Mouse (Mus musculus): ENCODE data around the gene Ap5s1.
A peak's percentile ranks its signal among the peaks of the same experiment; 100 is the strongest.
"Not testable (repeated sequence)": the region's sequence is repeated elsewhere in the genome, so short reads cannot be mapped to it uniquely, and the experiment has no call there.

Ap5s1 gene

DNA sequence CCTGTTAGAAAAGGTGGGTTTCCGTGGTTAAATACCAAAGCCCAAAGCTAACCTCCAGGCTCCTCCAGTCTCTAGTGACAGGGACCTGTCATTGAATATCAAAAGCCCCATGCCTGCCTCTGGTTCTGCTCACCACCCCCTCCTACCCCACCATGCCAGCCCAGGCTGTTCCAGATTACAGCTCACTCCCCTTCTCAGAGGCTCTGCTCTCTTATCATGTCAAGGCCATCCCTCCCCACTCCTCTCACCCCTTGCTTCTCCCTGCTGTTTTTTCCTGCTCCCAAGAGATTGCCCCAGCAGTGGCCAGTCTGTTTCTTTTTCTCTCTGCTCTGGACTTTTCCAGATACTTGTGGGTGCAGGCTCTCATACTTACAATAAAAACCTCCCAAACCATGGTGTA is 16.7 kb downstream of the Ap5s1 start:
- DNase-seq: no peak

DNA sequence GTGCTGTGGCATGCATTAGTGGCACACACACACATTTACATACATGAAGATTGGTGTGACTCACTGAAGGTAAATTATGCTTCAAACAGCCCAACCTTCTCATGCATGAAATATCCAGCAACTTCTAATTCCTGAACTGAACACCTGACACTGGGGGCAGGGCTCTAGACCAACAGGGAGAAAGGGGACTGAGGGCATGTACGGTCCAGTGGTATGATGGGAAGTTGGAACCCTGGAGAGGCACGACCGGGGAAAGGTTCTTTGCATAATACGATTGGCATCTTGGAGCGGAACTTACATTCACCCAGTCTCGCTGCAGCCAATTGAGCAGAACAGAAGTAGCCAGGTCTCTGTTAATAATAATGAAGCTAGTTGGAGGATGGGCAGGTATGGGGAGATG is 18.3 kb downstream of the Ap5s1 start:
- no peak for DNase-seq

DNA sequence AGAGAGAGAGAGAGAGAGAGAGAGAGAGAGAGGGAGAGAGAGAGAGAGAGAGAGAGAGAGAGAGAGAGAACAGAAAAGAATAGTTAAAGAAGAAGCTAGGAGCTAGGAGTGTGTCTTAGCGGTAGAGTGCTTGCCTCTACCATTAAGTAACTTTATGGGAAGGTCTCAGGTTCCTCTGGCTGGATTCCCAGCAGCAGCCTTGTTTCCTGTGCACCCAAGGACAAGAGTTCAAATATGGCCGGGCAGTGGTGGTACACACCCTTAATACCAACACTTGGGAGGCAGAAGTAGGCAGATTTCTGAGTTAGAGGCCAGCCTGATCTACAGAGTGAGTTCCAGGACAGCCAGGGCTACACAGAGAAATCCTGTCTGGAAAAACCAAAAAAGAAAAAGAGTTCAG is 19.8 kb downstream of the Ap5s1 start:
- not testable (repeated sequence) for DNase-seq

DNA sequence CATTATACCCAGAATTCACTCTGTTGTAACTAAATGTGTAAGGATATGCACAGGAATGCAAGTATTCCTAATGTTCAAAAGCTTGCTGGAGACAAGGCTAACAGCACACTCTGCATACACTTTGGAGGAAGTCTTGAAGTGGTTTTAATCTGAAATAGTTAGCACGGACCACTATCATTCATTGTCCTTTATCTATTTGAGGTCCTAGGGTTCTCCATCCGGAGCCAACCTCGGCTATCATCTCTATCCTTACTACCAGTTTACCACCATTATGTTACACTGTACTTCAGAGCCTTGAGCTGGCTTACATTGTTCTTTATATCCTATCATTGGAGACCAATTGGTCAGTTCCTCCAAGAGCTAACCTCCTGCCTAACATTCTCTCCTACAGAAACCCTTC is 20.4 kb downstream of the Ap5s1 start:
- DNase-seq: no peak

DNA sequence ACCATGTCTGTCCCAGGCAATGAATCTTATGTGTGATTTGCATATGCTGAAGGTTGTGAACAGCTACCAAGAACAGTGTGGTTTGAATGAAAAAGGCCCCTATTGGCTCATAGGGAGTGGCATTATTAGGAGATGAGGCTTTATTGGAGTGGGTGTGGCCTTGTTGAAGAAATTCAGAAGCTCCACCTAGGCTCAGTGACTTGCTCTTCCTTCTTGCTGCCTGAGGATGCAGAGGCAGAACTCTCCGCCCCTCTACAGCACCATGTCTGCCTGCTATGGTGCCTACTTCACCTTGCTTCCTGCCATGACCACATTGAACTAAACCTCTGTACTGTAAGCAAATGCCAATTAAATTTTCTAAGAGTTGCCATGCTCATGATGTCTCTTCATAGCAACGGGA is 25.7 kb downstream of the Ap5s1 start:
- DNase-seq: no peak

DNA sequence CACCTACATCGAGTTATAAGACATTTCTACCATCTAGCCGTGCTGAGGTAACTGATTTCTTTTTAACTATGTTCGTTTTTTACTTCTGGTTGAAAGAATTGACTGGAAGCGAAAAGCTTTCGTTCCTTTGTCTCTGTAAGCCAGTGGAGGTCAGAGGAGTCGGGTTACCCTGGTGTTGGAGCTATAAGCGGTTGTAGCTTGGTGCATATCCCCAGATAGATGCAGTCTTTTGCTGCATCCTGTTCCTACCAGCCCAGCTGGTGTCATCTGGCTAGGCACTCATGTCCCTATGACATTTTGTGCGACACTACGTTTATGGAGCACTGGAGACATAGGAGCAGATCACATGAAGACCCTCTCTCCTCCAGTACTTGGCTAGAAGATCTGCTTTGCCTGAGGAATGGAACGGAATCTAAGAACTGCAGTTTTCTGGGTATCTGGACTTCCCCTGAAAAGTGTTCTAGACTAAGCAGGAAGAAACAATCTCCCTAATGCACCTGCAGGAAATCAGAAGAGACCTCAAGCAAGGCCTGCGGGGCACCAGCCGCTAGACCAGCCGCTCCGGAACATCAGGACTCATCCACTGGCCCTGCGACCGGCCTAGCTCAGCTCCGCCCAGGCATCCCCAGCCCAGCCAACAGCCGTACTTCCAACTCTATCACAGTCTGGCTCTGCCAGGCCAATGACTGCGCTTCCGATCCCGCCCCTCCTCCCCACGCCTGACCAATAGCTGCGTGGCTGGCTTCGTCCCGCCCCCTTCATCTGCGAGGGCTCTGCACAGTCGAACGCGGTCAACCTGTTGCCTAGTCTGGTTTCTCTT is 26.6 kb downstream of the Ap5s1 start, which contains the start of gene Mavs:
Gene Mavs, plus strand, starts transcription at position 757 of the 820 bp plus-strand sequence.
- peak; percentile 91 for DNase-seq

DNA sequence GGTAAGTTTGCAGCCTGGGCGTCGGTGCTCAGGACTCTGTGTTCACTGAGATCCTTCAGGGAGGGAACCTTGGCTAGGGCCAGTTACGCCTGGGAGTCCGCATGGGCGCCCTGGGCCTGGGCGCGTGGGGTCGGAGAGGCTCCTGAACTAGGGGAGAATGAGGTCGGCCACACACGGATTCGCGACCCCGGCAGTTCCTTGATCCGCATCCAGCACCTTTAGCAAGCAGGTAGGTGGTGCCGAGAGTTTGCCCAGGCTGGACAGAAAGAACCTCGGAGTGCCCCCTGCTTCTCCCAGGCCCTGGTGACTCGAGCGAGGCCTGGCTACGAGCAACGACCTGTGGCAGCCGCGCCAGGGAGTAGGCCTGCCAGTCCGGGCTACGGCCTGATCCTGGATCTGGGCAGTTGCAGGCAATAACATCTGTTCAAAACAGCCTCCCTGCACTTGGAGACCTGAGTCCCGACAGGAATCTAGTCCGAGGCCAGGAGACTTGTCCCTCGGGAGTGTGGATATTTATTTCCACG is 27.3 kb downstream of the Ap5s1 start:
- DNase-seq: no peak

DNA sequence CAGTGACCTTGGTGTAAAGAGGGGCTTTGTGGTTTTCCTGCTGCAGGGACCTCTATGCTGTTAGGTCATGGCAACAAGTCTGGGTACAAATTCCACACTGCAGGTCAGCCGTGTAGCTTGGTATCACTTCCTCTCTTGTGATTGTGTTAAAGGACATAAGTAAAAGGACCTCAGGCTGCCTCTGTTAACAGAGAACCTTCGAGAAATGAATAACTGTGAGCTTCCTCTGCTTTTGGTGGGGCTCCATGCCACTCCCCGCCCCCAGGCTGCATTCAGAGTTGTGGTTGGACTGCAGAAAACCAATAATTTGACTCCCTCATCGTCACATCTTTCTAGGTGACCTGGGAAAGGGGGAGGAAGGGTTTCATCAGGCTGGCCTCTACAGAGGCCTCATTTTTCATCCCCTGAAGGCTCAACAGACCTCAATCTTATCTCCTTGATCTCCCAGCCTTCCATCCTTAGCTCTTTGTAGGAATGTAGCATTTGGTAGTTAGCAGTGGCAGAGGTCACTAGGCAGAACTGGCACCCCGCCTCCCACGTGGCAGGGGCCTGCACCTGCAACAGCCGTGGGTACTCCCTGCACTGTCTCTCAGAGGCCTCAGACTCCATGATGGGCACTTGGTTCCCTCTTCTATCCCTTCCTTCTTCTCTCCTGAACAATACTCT is 28.2 kb downstream of the Ap5s1 start:
- DNase-seq: no peak

DNA sequence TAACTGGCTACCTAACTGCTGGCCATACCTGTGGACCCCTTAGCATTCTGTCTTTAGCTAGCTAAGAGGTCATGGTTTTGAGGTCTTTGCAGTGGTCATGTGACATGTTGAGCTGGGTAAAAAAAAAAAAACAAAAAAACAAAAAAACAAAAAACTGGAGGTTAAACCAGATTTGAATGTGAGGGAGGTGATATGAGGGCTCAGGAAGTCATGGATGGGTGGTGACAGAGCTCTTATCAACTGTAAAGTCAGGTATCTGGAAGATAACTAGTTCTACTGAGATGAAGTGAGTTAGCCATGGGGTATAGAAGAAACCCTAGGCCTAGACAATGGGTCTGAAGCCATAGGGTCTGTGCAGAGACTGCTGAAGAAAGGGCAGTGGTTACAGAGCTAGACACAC is 35.3 kb downstream of the Ap5s1 start:
- DNase-seq: no peak

DNA sequence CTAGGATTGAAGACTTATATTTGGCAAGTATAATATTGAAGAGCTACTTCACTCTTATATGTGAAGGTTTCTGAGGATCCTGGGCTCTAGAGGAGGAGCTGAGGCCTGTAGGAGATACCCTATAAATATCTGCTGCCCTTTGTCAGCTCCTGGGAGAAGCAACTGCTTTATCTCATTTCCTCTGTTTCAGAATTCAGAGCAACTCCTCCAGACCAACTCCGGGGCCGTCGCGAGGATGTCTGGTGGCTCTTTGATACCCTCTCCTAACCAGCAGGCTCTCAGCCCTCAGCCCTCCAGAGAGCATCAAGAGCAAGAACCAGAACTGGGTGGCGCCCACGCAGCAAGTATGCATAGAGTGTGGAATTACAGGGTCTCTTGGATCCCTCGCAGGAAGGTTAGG is 36.1 kb downstream of the Ap5s1 start:
- DNase-seq: no peak

DNA sequence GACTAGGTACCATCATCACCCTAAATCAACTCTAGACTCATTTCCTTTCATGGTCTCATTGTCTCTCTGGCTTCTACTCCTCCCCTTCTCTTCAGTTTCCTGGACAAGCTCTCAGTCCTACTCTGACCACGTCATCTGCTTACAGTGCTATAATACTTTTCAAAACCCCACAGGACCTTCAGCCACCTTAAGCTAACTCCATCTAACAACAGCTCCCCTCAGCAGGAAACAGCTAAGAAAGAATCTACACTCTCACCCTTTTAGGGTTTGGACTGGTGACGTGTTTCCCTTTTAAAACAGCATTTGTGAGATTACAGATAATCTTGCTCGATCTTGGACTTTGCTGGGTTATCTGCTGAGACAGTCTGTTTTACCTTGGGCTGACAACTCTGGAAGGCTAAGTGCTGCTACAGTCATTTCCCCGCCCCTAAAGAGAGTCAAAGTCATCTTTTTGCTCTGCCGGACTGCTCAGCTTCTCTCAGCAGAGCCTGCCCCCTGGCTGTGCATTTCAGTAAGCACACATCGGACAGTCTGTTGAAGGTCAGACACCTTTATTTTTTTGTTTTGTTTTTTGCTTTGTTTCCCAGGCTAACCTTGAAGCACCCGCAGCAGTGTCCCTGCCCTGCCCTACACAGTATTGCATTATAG is 46.9 kb downstream of the Ap5s1 start:
- DNase-seq: no peak

DNA sequence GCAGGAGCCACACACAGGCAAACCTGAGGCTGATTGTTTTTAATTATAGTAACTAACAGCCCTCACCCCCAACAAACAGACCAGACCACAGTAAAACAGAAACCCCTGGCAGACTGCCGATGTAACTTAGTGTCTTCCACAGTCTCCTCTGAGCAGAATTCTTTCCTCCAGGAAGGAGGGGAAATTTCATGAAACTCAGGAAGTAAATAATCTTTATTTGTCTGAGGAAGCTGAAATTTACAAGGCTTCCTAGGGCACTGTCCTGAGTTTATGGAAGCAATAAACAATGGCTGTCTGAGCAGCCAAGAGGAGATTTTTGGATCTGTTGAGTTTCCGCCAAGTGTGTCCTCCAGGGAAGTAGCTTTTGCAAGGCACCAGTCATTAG is 47.4 kb downstream of the Ap5s1 start:
- DNase-seq: no peak

DNA sequence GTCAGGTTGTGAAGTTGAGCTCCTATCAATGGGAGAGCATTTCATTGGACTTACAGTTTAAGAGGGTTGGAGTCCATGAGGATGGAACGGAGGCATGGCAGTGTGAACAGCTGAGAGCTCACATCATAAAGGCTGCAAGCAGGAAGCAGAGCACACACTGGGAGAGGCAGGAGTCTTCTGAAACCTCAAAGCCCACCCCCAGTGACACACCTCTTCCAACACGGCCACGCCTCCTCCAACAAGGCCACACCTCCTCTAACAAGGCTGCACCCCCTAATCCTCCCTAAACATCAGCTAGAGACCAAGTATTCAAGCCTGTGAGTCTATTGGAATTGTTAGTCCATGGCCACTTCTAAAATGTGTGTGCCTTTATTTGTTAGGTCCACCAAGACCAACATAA is 48.9 kb downstream of the Ap5s1 start:
- no peak for DNase-seq

DNA sequence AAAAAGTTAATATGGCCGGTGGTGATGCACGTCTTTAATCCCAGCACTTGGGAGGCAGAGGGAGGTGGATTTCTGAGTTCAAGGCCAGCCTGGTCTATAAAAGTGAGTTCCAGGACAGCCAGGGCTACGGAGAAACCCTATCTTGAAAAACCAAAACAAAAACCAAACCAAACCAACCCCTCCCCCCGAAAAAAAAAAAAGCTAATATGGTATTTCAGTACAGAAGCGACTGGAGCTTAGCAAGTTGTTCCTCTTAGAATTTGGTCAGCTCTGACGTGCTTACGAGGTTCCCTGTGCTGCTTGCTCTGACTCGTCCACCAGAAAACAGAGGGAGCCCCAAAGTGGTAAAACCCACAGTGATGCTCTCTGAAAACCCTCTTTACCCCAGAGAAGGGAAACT is 51.8 kb downstream of the Ap5s1 start:
- no peak for DNase-seq

DNA sequence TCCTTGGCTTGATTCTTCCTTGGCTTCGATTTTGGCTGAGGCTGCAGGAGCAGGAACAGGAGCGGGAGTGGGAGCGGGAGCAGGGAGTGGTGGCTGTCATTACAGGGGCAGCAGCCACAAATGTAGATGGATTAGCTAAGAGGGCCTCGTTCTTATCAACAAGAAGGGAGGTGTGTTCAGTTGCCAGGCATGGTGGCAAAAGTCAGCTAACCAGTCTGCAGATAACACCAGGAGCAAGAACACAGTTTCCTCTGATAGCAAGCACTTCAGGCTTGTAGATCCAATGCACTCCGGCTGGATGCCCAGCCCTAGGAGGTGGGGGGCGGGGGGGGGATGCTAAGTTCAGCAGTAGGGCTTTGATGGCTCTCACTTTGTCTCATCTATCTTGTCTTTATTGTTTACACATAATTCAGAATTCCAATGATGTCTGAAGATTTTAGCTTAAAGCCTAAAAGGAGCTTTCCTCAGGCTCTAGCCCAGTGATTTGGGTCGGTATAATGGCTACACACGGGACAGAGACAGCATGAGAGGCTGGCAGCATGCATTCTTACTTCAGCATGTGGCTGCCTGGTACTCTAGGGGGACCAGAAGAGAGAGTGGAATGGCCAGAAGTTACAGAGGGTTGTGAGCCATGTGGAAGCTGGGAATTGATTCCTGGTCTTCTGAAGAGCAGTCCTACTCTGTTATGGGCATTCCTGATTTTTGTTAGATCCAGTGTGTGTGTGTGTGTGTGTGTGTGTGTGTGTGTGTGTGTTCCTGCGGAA is 53.8 kb downstream of the Ap5s1 start:
- DNase-seq: no peak

DNA sequence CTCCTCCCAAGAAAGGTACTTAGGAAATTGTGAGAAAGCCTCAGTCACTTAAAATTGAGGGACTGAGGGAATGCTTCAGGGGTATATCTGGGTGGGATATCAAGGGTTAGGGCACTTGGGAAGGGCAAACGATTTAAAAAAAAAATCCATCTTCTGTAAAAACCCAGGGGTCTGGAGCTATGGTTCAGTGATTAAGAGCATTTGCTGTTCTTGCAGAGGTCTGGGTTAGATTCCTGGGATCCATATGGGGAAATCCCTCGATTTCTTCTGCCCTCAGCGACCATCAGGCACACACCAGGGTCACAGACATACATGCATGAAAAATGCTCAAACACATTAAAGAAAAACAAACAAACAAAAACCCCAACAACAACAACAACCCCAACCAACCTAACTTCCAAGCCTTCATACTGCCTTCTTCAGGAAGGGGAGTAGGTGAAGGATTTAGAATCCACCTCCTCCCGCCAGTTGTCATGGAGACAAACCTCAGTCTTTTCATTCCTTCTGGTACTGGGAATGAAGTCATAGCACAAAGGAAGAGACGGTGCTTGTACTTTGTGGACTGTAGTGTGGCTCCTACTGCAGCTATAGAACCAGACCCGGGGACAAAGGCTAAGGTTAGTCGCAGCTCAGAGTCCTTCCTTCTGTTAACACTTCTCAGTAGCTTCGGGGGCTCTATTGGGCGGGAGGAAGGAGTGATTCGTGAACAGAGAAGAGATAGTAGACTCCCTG is 54.8 kb downstream of the Ap5s1 start:
- DNase-seq: no peak

DNA sequence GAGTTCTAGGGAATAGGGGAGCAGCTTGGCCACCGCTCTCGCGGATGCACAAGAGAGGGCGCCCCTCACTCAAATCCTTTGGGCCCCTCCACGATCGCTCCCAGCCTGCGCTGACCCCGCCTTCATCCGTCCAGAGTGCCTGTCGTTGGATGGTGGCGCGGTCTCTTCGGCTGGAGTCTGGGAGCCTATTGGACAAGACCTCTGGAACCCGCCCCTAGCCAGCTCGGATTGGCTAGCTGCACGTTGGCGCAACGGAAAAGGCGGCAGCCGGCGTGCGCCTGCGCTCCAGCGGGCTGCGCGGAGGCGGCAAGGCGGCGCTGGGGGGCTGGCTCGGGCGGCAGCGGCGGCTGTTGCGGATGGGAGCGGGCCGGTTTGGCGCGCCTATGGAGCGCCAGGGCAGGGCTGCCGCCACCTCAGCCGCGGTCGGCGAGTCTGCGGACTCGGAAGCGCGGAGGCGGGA is 55.4 kb downstream of the Ap5s1 start, which contains the start of gene Pank2:
Gene Pank2, plus strand, starts transcription at position 283 of the 460 bp plus-strand sequence.
- peak; percentile 96 for DNase-seq
